Mouse (Mus musculus): ENCODE results near the gene Pde4b. TPM values are rescaled to one million over a fixed set of nuclear protein-coding genes. Genes with fewer than 3 reads are reported as not detected.

Gene Pde4b
- polyA plus RNA-seq, 1 experiment from 2014 or later, result 35.4 TPM

- ATAC-seq (ENCODE audit: low read depth), result no peak
- no peaks in the 10 kb centered on the region for H3K9me3 ChIP-seq (ENCODE audit: control insufficient read depth, low read length)
- no peak overlapping the region for H3K4me3 ChIP-seq (ENCODE audit: low read length)
- peaks cover 5% of the 10 kb centered on the region; the same call in 1 of the 2 replicates for H3K4me1 ChIP-seq (replicated peaks; ENCODE audit: control insufficient read depth, insufficient read depth, low read length)
- H3K36me3 ChIP-seq (ENCODE audit: control insufficient read depth, insufficient read depth, low read length), result no peaks in the 10 kb centered on the region
- H3K27ac ChIP-seq (ENCODE audit: low read length), result no peak overlapping the region
- no peaks in the 10 kb centered on the region for H3K27me3 ChIP-seq (ENCODE audit: control insufficient read depth, insufficient read depth, low read depth, low read length)
- no peak overlapping the region for H3K9ac ChIP-seq (ENCODE audit: low read length)
- no peak overlapping the region for H3K4me2 ChIP-seq (ENCODE audit: low read depth, low read length)
- 66% methylated on average over 4 of the region's 4 CpGs for WGBS
Observed at GRCm38 (mm10) chr4:102498169-102498919, 411.0 kb downstream of the Pde4b start.

GRCm38 (mm10) chr4:102498920-102499316, 411.6 kb downstream of the Pde4b start:
- WGBS, result 84% methylated on average over 1 of the region's 1 CpGs
- H3K27ac ChIP-seq (ENCODE audit: low read length), result no peak overlapping the region
- ATAC-seq (ENCODE audit: low read depth), result no peak
- peaks cover 5% of the 10 kb centered on the region; the same call in 1 of the 2 replicates for H3K4me1 ChIP-seq (replicated peaks; ENCODE audit: control insufficient read depth, insufficient read depth, low read length)
- H3K4me3 ChIP-seq (ENCODE audit: low read length), result no peak overlapping the region
- H3K9ac ChIP-seq (ENCODE audit: low read length), result no peak overlapping the region
- H3K36me3 ChIP-seq (ENCODE audit: control insufficient read depth, insufficient read depth, low read length), result no peaks in the 10 kb centered on the region
- H3K9me3 ChIP-seq (ENCODE audit: control insufficient read depth, low read length), result no peaks in the 10 kb centered on the region
- no peaks in the 10 kb centered on the region for H3K27me3 ChIP-seq (ENCODE audit: control insufficient read depth, insufficient read depth, low read depth, low read length)
- no peak overlapping the region for H3K4me2 ChIP-seq (ENCODE audit: low read depth, low read length)

GRCm38 (mm10) chr4:102505714-102506113, 418.4 kb downstream of the Pde4b start:
- H3K4me1 ChIP-seq (replicated peaks; ENCODE audit: control insufficient read depth, insufficient read depth, low read length), result peaks cover 2% of the 10 kb centered on the region; the same call in 1 of the 2 replicates
- WGBS, result 61% methylated on average over 6 of the region's 6 CpGs
- no peak overlapping the region for H3K9ac ChIP-seq (ENCODE audit: low read length)
- H3K36me3 ChIP-seq (ENCODE audit: control insufficient read depth, insufficient read depth, low read length), result no peaks in the 10 kb centered on the region
- ATAC-seq (ENCODE audit: low read depth), result no peak
- no peaks in the 10 kb centered on the region for H3K27me3 ChIP-seq (ENCODE audit: control insufficient read depth, insufficient read depth, low read depth, low read length)
- H3K4me3 ChIP-seq (ENCODE audit: low read length), result no peak overlapping the region
- H3K27ac ChIP-seq (ENCODE audit: low read length), result no peak overlapping the region
- H3K9me3 ChIP-seq (ENCODE audit: control insufficient read depth, low read length), result no peaks in the 10 kb centered on the region
- no peak overlapping the region for H3K4me2 ChIP-seq (ENCODE audit: low read depth, low read length)

- peak overlapping the region; percentile 34 for H3K27ac ChIP-seq (ENCODE audit: low read length)
- 51% methylated on average over 15 of the region's 15 CpGs for WGBS
- H3K9me3 ChIP-seq (ENCODE audit: control insufficient read depth, low read length), result no peaks in the 10 kb centered on the region
Observed at GRCm38 (mm10) chr4:102506376-102507280, 419.3 kb downstream of the Pde4b start.

GRCm38 (mm10) chr4:102507344-102507743, 420.0 kb downstream of the Pde4b start:
- H3K4me1 ChIP-seq (replicated peaks; ENCODE audit: control insufficient read depth, insufficient read depth, low read length), result peaks cover 12% of the 10 kb centered on the region
- no peak overlapping the region for H3K4me3 ChIP-seq (ENCODE audit: low read length)
- no peak overlapping the region for H3K4me2 ChIP-seq (ENCODE audit: low read depth, low read length)
- H3K9ac ChIP-seq (ENCODE audit: low read length), result no peak overlapping the region
- no peak for ATAC-seq (ENCODE audit: low read depth)
- 50% methylated on average over 9 of the region's 9 CpGs for WGBS
- no peaks in the 10 kb centered on the region for H3K36me3 ChIP-seq (ENCODE audit: control insufficient read depth, insufficient read depth, low read length)
- H3K27me3 ChIP-seq (ENCODE audit: control insufficient read depth, insufficient read depth, low read depth, low read length), result no peaks in the 10 kb centered on the region
- H3K9me3 ChIP-seq (ENCODE audit: control insufficient read depth, low read length), result no peaks in the 10 kb centered on the region
- H3K27ac ChIP-seq (ENCODE audit: low read length), result 0 out of 2 replicates have a peak overlapping the region, but pooled peaks have one; percentile 41

More at GRCm38 (mm10) chr4:102506376-102507280, 419.3 kb downstream of the Pde4b start:
- Histone ChIP-seq H3K27me3 (ENCODE audit: control insufficient read depth, insufficient read depth, low read depth, low read length) (no peaks in the 10 kb centered on the region), H3K4me2 (ENCODE audit: low read depth, low read length) (no peak overlapping the region), H3K4me1 (replicated peaks; ENCODE audit: control insufficient read depth, insufficient read depth, low read length) (peaks cover 5% of the 10 kb centered on the region), H3K4me3 (ENCODE audit: low read length) (no peak overlapping the region), H3K36me3 (ENCODE audit: control insufficient read depth, insufficient read depth, low read length) (no peaks in the 10 kb centered on the region), H3K9ac (ENCODE audit: low read length) (no peak overlapping the region)
- no peak for ATAC-seq (ENCODE audit: low read depth)

- no peaks in the 10 kb centered on the region for H3K27me3 ChIP-seq (ENCODE audit: control insufficient read depth, insufficient read depth, low read depth, low read length)
- no peak overlapping the region for H3K4me3 ChIP-seq (ENCODE audit: low read length)
- H3K27ac ChIP-seq (ENCODE audit: low read length), result no peak overlapping the region
- H3K36me3 ChIP-seq (ENCODE audit: control insufficient read depth, insufficient read depth, low read length), result no peaks in the 10 kb centered on the region
- peaks cover 14% of the 10 kb centered on the region for H3K4me1 ChIP-seq (replicated peaks; ENCODE audit: control insufficient read depth, insufficient read depth, low read length)
- H3K9me3 ChIP-seq (ENCODE audit: control insufficient read depth, low read length), result no peaks in the 10 kb centered on the region
- H3K9ac ChIP-seq (ENCODE audit: low read length), result no peak overlapping the region
- no peak for ATAC-seq (ENCODE audit: low read depth)
- no peak overlapping the region for H3K4me2 ChIP-seq (ENCODE audit: low read depth, low read length)
- 67% methylated on average over 2 of the region's 2 CpGs for WGBS
Observed at GRCm38 (mm10) chr4:102507753-102508152, 420.4 kb downstream of the Pde4b start.

GRCm38 (mm10) chr4:102510061-102510460, 422.7 kb downstream of the Pde4b start:
- Histone ChIP-seq H3K4me2 (ENCODE audit: low read depth, low read length) (no peak overlapping the region), H3K36me3 (ENCODE audit: control insufficient read depth, insufficient read depth, low read length) (no peaks in the 10 kb centered on the region), H3K4me3 (ENCODE audit: low read length) (no peak overlapping the region), H3K27me3 (ENCODE audit: control insufficient read depth, insufficient read depth, low read depth, low read length) (no peaks in the 10 kb centered on the region), H3K9me3 (ENCODE audit: control insufficient read depth, low read length) (no peaks in the 10 kb centered on the region), H3K9ac (ENCODE audit: low read length) (no peak overlapping the region), H3K4me1 (replicated peaks; ENCODE audit: control insufficient read depth, insufficient read depth, low read length) (peaks cover 16% of the 10 kb centered on the region), H3K27ac (ENCODE audit: low read length) (no peak overlapping the region)
- WGBS, result 68% methylated on average over 6 of the region's 6 CpGs
- ATAC-seq (ENCODE audit: low read depth), result no peak

- Histone ChIP-seq H3K9me3 (ENCODE audit: control insufficient read depth, low read length) (no peaks in the 10 kb centered on the region), H3K27ac (ENCODE audit: low read length) (peak overlapping the region; percentile 90), H3K4me3 (ENCODE audit: low read length) (peak overlapping the region; percentile 32), H3K27me3 (ENCODE audit: control insufficient read depth, insufficient read depth, low read depth, low read length) (no peaks in the 10 kb centered on the region), H3K4me1 (replicated peaks; ENCODE audit: control insufficient read depth, insufficient read depth, low read length) (peaks cover 18% of the 10 kb centered on the region), H3K9ac (ENCODE audit: low read length) (peak overlapping the region; percentile 57), H3K36me3 (ENCODE audit: control insufficient read depth, insufficient read depth, low read length) (no peaks in the 10 kb centered on the region), H3K4me2 (ENCODE audit: low read depth, low read length) (peak overlapping the region; percentile 52)
- WGBS, result 9% methylated on average over 8 of the region's 8 CpGs
- ATAC-seq (ENCODE audit: low read depth), result peak; percentile 95
Observed at GRCm38 (mm10) chr4:102510939-102511391, 423.6 kb downstream of the Pde4b start.

GRCm38 (mm10) chr4:102511511-102511910, 424.2 kb downstream of the Pde4b start:
- Histone ChIP-seq H3K27me3 (ENCODE audit: control insufficient read depth, insufficient read depth, low read depth, low read length) (no peaks in the 10 kb centered on the region), H3K4me3 (ENCODE audit: low read length) (peak overlapping the region; percentile 32), H3K4me2 (ENCODE audit: low read depth, low read length) (peak overlapping the region; percentile 52), H3K27ac (ENCODE audit: low read length) (peak overlapping the region; percentile 90), H3K9ac (ENCODE audit: low read length) (peak overlapping the region; percentile 57), H3K4me1 (replicated peaks; ENCODE audit: control insufficient read depth, insufficient read depth, low read length) (peaks cover 22% of the 10 kb centered on the region), H3K9me3 (ENCODE audit: control insufficient read depth, low read length) (no peaks in the 10 kb centered on the region), H3K36me3 (ENCODE audit: control insufficient read depth, insufficient read depth, low read length) (no peaks in the 10 kb centered on the region)
- peak; percentile 87 for ATAC-seq (ENCODE audit: low read depth)
- WGBS, result 4% methylated on average over 11 of the region's 11 CpGs

Measured in lung, embryonic 16.5 days (tissue).